Mouse (Mus musculus): ENCODE results near the gene Mrpl9. TPM values are rescaled to one million over a fixed set of nuclear protein-coding genes. Genes with fewer than 3 reads are reported as not detected.

Mrpl9 gene
- polyA plus RNA-seq, 1 experiment from 2014 or later = 61.8 TPM

- H3K9me3 ChIP-seq (replicated peaks) = no peaks in the 10 kb centered on the region
- peak overlapping the region; percentile 25; the same call in 1 of the 2 replicates for H3K4me2 ChIP-seq
- H3K36me3 ChIP-seq = no peaks in the 10 kb centered on the region
- H3K27ac ChIP-seq = no peak overlapping the region
- H3K9ac ChIP-seq = no peak overlapping the region
- WGBS (ENCODE audit: insufficient replicate concordance) = 17% methylated on average over 28 of the region's 28 CpGs
- no peak overlapping the region for H3K4me3 ChIP-seq
- H3K27me3 ChIP-seq (replicated peaks) = peaks cover 34% of the 10 kb centered on the region
- H3K4me1 ChIP-seq = peaks cover 12% of the 10 kb centered on the region
- ATAC-seq = no peak
Measured at GRCm38 (mm10) chr3:94472447-94473114, 29.5 kb downstream of the Mrpl9 start.

GRCm38 (mm10) chr3:94473115-94473505 lies 30.0 kb downstream of the Mrpl9 start:
- H3K27ac ChIP-seq = no peak overlapping the region
- peaks cover 17% of the 10 kb centered on the region for H3K4me1 ChIP-seq
- ATAC-seq = no peak
- no peak overlapping the region for H3K9ac ChIP-seq
- WGBS (ENCODE audit: insufficient replicate concordance) = 51% methylated on average over 10 of the region's 10 CpGs
- no peak overlapping the region for H3K4me2 ChIP-seq
- H3K36me3 ChIP-seq = no peaks in the 10 kb centered on the region
- no peak overlapping the region for H3K4me3 ChIP-seq
- peaks cover 37% of the 10 kb centered on the region for H3K27me3 ChIP-seq (replicated peaks)
- no peaks in the 10 kb centered on the region for H3K9me3 ChIP-seq (replicated peaks)

- no peak for ATAC-seq
- 44% methylated on average over 5 of the region's 5 CpGs for WGBS (ENCODE audit: insufficient replicate concordance)
- H3K4me1 ChIP-seq = peaks cover 23% of the 10 kb centered on the region
- H3K9ac ChIP-seq = no peak overlapping the region
- H3K9me3 ChIP-seq (replicated peaks) = no peaks in the 10 kb centered on the region
- no peak overlapping the region for H3K4me2 ChIP-seq
- peaks cover 37% of the 10 kb centered on the region for H3K27me3 ChIP-seq (replicated peaks)
- H3K36me3 ChIP-seq = no peaks in the 10 kb centered on the region
- H3K4me3 ChIP-seq = no peak overlapping the region
- H3K27ac ChIP-seq = no peak overlapping the region
Measured at GRCm38 (mm10) chr3:94473567-94474232, 30.6 kb downstream of the Mrpl9 start.

- H3K9me3 ChIP-seq (replicated peaks) = no peaks in the 10 kb centered on the region
- H3K4me2 ChIP-seq = no peak overlapping the region
- WGBS (ENCODE audit: insufficient replicate concordance) = 47% methylated on average over 8 of the region's 8 CpGs
- H3K36me3 ChIP-seq = no peaks in the 10 kb centered on the region
- H3K4me1 ChIP-seq = peaks cover 26% of the 10 kb centered on the region
- no peak for ATAC-seq
- no peak overlapping the region for H3K4me3 ChIP-seq
- H3K27me3 ChIP-seq (replicated peaks) = peaks cover 61% of the 10 kb centered on the region
- H3K9ac ChIP-seq = no peak overlapping the region
- H3K27ac ChIP-seq = no peak overlapping the region
Measured at GRCm38 (mm10) chr3:94476301-94477035, 33.4 kb downstream of the Mrpl9 start.

GRCm38 (mm10) chr3:94477444-94477843 lies 34.3 kb downstream of the Mrpl9 start:
- H3K4me3 ChIP-seq = no peak overlapping the region
- peak overlapping the region; percentile 40 for H3K4me2 ChIP-seq
- H3K36me3 ChIP-seq = no peaks in the 10 kb centered on the region
- H3K9me3 ChIP-seq (replicated peaks) = no peaks in the 10 kb centered on the region
- WGBS (ENCODE audit: insufficient replicate concordance) = 53% methylated on average over 4 of the region's 4 CpGs
- no peak overlapping the region for H3K27ac ChIP-seq
- H3K27me3 ChIP-seq (replicated peaks) = peaks cover 66% of the 10 kb centered on the region
- ATAC-seq = no peak
- peaks cover 25% of the 10 kb centered on the region for H3K4me1 ChIP-seq
- no peak overlapping the region for H3K9ac ChIP-seq

- peak within 1 kb of the TSS; percentile 40 for H3K4me2 ChIP-seq
- no peak within 1 kb of the TSS for H3K4me3 ChIP-seq
- peaks cover 60% of the 10 kb centered on the region for H3K27me3 ChIP-seq (replicated peaks)
- no peak within 1 kb of the TSS for H3K27ac ChIP-seq
- peak; percentile 71 for ATAC-seq
- no peak within 1 kb of the TSS for H3K9ac ChIP-seq
- 4% methylated on average over 12 of the region's 14 CpGs for WGBS (ENCODE audit: insufficient replicate concordance)
- H3K4me1 ChIP-seq = peaks cover 20% of the 10 kb centered on the region
- no peaks in the 10 kb centered on the region for H3K36me3 ChIP-seq
- no peaks in the 10 kb centered on the region for H3K9me3 ChIP-seq (replicated peaks)
Measured at GRCm38 (mm10) chr3:94477981-94478422, 34.9 kb downstream of the Mrpl9 start, which contains the start of gene Celf3. TSS of gene Celf3 (plus strand) at chr3:94478295.

- Histone ChIP-seq H3K36me3 (no peaks in the 10 kb centered on the region), H3K4me1 (peaks cover 17% of the 10 kb centered on the region), H3K9me3 (replicated peaks) (no peaks in the 10 kb centered on the region), H3K4me2 (no peak overlapping the region; the same call in 1 of the 2 replicates), H3K27me3 (replicated peaks) (peaks cover 59% of the 10 kb centered on the region), H3K9ac (no peak overlapping the region), H3K4me3 (no peak overlapping the region), H3K27ac (no peak overlapping the region)
- 14% methylated on average over 9 of the region's 9 CpGs for WGBS (ENCODE audit: insufficient replicate concordance)
- no peak for ATAC-seq
Measured at GRCm38 (mm10) chr3:94478591-94479169, 35.6 kb downstream of the Mrpl9 start.

GRCm38 (mm10) chr3:94479564-94479963 lies 36.4 kb downstream of the Mrpl9 start:
- no peak overlapping the region for H3K9ac ChIP-seq
- H3K4me2 ChIP-seq = peak overlapping the region; percentile 24; the same call in 1 of the 2 replicates
- no peak overlapping the region for H3K4me3 ChIP-seq
- peaks cover 63% of the 10 kb centered on the region for H3K27me3 ChIP-seq (replicated peaks)
- peaks cover 17% of the 10 kb centered on the region for H3K4me1 ChIP-seq
- no peak overlapping the region for H3K27ac ChIP-seq
- ATAC-seq = no peak
- H3K9me3 ChIP-seq (replicated peaks) = no peaks in the 10 kb centered on the region
- 3% methylated on average over 11 of the region's 11 CpGs for WGBS (ENCODE audit: insufficient replicate concordance)
- H3K36me3 ChIP-seq = no peaks in the 10 kb centered on the region

GRCm38 (mm10) chr3:94480291-94480884 lies 37.3 kb downstream of the Mrpl9 start, which contains the start of gene Riiad1:
TSS of gene Riiad1 (minus strand) at chr3:94480341.
- H3K9me3 ChIP-seq (replicated peaks) = no peaks in the 10 kb centered on the region
- H3K4me2 ChIP-seq = peak within 1 kb of the TSS; percentile 24; the same call in 1 of the 2 replicates
- H3K9ac ChIP-seq = no peak within 1 kb of the TSS
- peaks cover 17% of the 10 kb centered on the region for H3K4me1 ChIP-seq
- no peak for ATAC-seq
- WGBS (ENCODE audit: insufficient replicate concordance) = 15% methylated on average over 16 of the region's 16 CpGs
- H3K27ac ChIP-seq = no peak within 1 kb of the TSS
- H3K27me3 ChIP-seq (replicated peaks) = peaks cover 62% of the 10 kb centered on the region
- no peak within 1 kb of the TSS for H3K4me3 ChIP-seq
- no peaks in the 10 kb centered on the region for H3K36me3 ChIP-seq

GRCm38 (mm10) chr3:94481429-94481828 lies 38.3 kb downstream of the Mrpl9 start:
- no peak overlapping the region for H3K4me2 ChIP-seq
- H3K9ac ChIP-seq = no peak overlapping the region
- no peak for ATAC-seq
- H3K4me3 ChIP-seq = no peak overlapping the region
- peaks cover 17% of the 10 kb centered on the region for H3K4me1 ChIP-seq
- 38% methylated on average over 4 of the region's 4 CpGs for WGBS (ENCODE audit: insufficient replicate concordance)
- H3K9me3 ChIP-seq (replicated peaks) = no peaks in the 10 kb centered on the region
- H3K27ac ChIP-seq = no peak overlapping the region
- H3K36me3 ChIP-seq = no peaks in the 10 kb centered on the region
- peaks cover 56% of the 10 kb centered on the region for H3K27me3 ChIP-seq (replicated peaks)

GRCm38 (mm10) chr3:94482764-94483385 lies 39.8 kb downstream of the Mrpl9 start:
- WGBS (ENCODE audit: insufficient replicate concordance) = 76% methylated on average over 17 of the region's 17 CpGs
- H3K27ac ChIP-seq = no peak overlapping the region
- peaks cover 50% of the 10 kb centered on the region for H3K27me3 ChIP-seq (replicated peaks)
- no peaks in the 10 kb centered on the region for H3K36me3 ChIP-seq
- H3K4me3 ChIP-seq = no peak overlapping the region
- no peak for ATAC-seq
- H3K9ac ChIP-seq = no peak overlapping the region
- H3K4me1 ChIP-seq = peaks cover 11% of the 10 kb centered on the region
- no peak overlapping the region for H3K4me2 ChIP-seq
- no peaks in the 10 kb centered on the region for H3K9me3 ChIP-seq (replicated peaks)
